Mouse (Mus musculus) midbrain, embryonic 11.5 days (tissue): ENCODE results near the gene Map3k5. TPM values are rescaled to one million over a fixed set of nuclear protein-coding genes. Genes with fewer than 3 reads are reported as not detected.
A peak's percentile ranks its signal among the peaks of the same experiment; 100 is the strongest.

Experiments
- ATAC-seq: fragments of 200-750 bp; cut with Nextera tagmentation; 2 replicates; pipeline ENCODE4 v1.8.0; 2017; ENCODE audit warnings: moderate TSS enrichment, moderate library complexity; ENCODE audit not compliant: low FRiP score
- DNase-seq: peaks from one replicate; pipeline ENCODE4 v3.0.0; 2015; ENCODE audit warnings: low spot score; ENCODE audit errors: missing footprints
- H3K27ac ChIP-seq: fragments of 300-500 bp; sonication (generic); 2 replicates; pipeline ENCODE4 v1.5.1; 2014; ENCODE audit warnings: low read depth, low read length
- H3K27me3 ChIP-seq: fragments of 300-500 bp; sonication (generic); 2 replicates; pipeline ENCODE4 v1.6.1; 2014; ENCODE audit warnings: mild to moderate bottlenecking, low read length, moderate library complexity, mixed read lengths; ENCODE audit not compliant: control insufficient read depth, insufficient read depth
- H3K36me3 ChIP-seq: fragments of 300-500 bp; sonication (generic); 2 replicates; pipeline ENCODE4 v1.6.1; 2014; ENCODE audit warnings: mild to moderate bottlenecking, low read length, moderate library complexity, mixed read lengths; ENCODE audit not compliant: control insufficient read depth, insufficient read depth
- H3K4me1 ChIP-seq: fragments of 300-500 bp; sonication (generic); 2 replicates; pipeline ENCODE4 v1.6.1; 2014; ENCODE audit warnings: low read length; ENCODE audit not compliant: control insufficient read depth, insufficient read depth
- H3K4me2 ChIP-seq: fragments of 300-500 bp; sonication (generic); 2 replicates; pipeline ENCODE4 v1.6.1; 2014; ENCODE audit warnings: mild to moderate bottlenecking, moderate library complexity
- H3K4me3 ChIP-seq: fragments of 300-500 bp; sonication (generic); 2 replicates; pipeline ENCODE4 v1.5.1; 2014; ENCODE audit warnings: low read depth, low read length
- H3K9ac ChIP-seq: fragments of 300-500 bp; sonication (generic); 2 replicates; pipeline ENCODE4 v1.6.1; 2014; ENCODE audit warnings: low read length
- H3K9me3 ChIP-seq: fragments of 300-500 bp; sonication (generic); 2 replicates; pipeline ENCODE4 v1.6.1; 2016; ENCODE audit warnings: low read length; ENCODE audit not compliant: control insufficient read depth
- WGBS: fragments of 180-500 bp; shearing (Covaris S2); extraction: QIAGEN DNeasy Blood & Tissue Kit; methylation state at CpG from one replicate; pipeline ENCODE4 v1.1.7; 2014; 5-methylcytosine and 5-hydroxymethylcytosine counted together
- polyA plus RNA-seq: library from polyadenylated mRNA; unstranded; fragments of >200 nt; fragmentation: Nextera tagmentation; extraction: Ambion mirVana; gene quantifications from 2 replicates; pipeline ENCODE4 v1.2.1, GENCODE M21; 2014

The Map3k5 gene
- polyA plus RNA-seq, 1 experiment from 2014 or later, result 0.51 TPM

DNA sequence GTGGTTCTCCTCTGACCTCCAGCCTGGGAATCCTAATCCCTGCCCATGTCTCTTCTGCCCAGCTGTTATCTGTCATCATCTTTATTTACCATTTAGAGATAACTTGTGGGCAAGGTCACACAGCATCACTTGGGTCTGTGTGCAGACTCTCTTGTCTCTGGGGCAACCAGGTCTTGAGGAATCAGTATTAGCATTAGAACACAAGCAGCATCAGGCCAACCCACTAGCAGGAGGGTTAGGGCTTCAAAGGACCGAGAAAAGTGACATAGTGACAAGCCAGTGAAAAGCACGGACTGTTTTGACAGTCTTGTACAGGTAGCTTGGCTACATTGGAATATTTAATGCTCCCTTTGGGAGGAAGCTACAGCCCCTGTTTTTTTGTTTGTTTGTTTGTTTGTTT, 153.6 kb downstream of the Map3k5 start:
- no peaks in the 10 kb centered on the region for H3K36me3 ChIP-seq

DNA sequence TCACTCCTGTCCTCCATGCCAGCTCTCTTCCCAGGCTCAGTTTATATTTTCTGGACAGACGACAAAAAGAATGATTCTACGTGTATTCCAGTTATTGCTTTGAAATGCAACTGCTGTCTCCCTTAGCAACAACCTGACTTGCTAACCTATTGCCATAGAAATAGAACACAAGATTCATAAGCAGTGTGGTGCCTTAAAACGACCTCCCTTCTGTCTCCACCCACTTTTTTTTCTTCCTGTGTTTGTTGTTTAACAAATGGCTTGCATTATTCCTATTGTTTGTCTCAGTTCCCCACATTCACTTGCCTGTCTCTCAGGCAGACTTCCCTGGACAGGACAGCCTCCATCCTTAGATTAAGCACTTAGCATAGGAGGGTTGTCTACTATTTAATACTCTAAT, 154.8 kb downstream of the Map3k5 start:
- Histone ChIP-seq H3K27me3 (no peaks in the 10 kb centered on the region), H3K27ac (no peak overlapping the region), H3K4me1 (no peaks in the 10 kb centered on the region), H3K36me3 (no peaks in the 10 kb centered on the region), H3K4me3 (no peak overlapping the region), H3K9me3 (no peaks in the 10 kb centered on the region), H3K9ac (no peak overlapping the region), H3K4me2 (no peak overlapping the region)
- DNase-seq, result no peak
- ATAC-seq, result no peak
- 65% methylated on average over 3 of the region's 3 CpGs for WGBS

More for the DNA sequence above, 153.6 kb downstream of the Map3k5 start:
- Histone ChIP-seq H3K27me3 (no peaks in the 10 kb centered on the region), H3K27ac (no peak overlapping the region), H3K4me2 (no peak overlapping the region), H3K4me1 (no peaks in the 10 kb centered on the region), H3K9ac (no peak overlapping the region), H3K4me3 (no peak overlapping the region), H3K9me3 (no peaks in the 10 kb centered on the region)
- WGBS, result 70% methylated on average over 2 of the region's 2 CpGs
- ATAC-seq, result no peak
- no peak for DNase-seq

DNA sequence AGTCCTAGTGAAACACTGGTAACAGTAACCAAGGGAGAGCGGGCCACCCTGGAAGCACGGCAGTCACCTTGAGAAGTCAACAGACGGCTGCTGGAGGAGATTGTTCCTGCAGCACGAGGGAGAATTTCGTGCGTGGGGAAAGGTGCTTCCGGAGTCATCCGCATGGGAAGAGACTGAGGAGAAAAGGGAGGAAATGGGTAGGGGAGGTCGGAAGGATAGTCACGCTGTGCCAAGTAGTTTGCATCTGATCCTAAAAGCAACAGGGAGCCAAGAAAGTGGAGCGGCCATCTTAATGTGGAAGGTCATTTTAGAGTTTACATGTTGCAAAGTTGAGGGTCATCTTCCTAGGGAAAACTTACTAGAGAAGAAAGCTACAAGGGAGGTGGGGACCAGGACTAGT, 155.9 kb downstream of the Map3k5 start:
- ATAC-seq (no peak), DNase-seq (no peak)
- Histone ChIP-seq H3K36me3 (no peaks in the 10 kb centered on the region), H3K9me3 (no peaks in the 10 kb centered on the region), H3K4me3 (no peak overlapping the region), H3K4me2 (no peak overlapping the region), H3K27me3 (no peaks in the 10 kb centered on the region), H3K27ac (no peak overlapping the region), H3K9ac (no peak overlapping the region), H3K4me1 (no peaks in the 10 kb centered on the region)
- WGBS, result 95% methylated on average over 11 of the region's 11 CpGs

DNA sequence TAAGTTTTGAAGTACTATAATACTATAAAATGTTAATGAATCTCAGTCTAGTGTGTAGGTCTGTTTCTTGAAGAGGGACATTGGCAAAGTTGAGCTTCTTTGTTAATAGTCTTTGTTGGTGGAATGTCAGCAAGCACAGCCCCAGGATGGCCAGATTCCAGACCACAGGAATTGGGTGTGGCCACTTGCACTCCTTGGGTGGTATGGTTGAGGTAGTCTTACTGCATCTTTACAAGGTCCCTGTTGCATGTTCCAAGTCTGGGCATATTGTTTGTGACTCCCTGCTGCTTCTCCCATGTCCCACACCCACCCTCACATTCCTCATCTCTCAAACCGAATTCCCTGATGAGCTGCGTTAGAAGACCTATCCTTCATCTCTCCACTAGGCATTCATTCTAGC, 157.1 kb downstream of the Map3k5 start:
- H3K4me2 ChIP-seq, result no peak overlapping the region
- H3K4me1 ChIP-seq, result no peaks in the 10 kb centered on the region
- DNase-seq (no peak), ATAC-seq (no peak)
- H3K27me3 ChIP-seq, result no peaks in the 10 kb centered on the region
- H3K36me3 ChIP-seq, result no peaks in the 10 kb centered on the region
- H3K27ac ChIP-seq, result no peak overlapping the region
- 96% methylated on average over 2 of the region's 2 CpGs for WGBS
- no peak overlapping the region for H3K9ac ChIP-seq
- H3K9me3 ChIP-seq, result no peaks in the 10 kb centered on the region
- H3K4me3 ChIP-seq, result no peak overlapping the region

DNA sequence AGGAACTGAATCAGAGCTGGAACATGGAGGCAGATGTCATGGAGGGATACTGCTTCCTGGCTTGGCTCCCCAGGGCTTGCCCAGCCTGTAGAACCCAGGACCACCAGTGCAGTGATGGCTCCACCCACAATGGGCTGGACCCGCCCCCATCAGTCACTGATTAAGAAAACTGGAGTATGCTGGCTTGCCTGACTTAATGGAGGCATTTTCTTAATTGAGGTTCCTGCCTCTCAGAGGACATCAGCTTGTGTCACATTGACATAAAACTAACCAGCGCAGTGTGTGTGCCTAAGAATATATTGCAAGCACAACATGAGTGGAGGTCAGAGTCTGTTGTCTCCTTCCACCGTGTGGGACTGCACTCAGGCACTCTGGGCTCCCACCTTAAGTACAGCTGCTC, 158.1 kb downstream of the Map3k5 start:
- ATAC-seq (no peak), DNase-seq (peak; percentile 72)
- Histone ChIP-seq H3K4me2 (no peak overlapping the region), H3K9ac (no peak overlapping the region), H3K4me3 (no peak overlapping the region), H3K36me3 (no peaks in the 10 kb centered on the region), H3K27ac (no peak overlapping the region), H3K4me1 (no peaks in the 10 kb centered on the region), H3K9me3 (no peaks in the 10 kb centered on the region), H3K27me3 (no peaks in the 10 kb centered on the region)
- 82% methylated on average over 3 of the region's 3 CpGs for WGBS

DNA sequence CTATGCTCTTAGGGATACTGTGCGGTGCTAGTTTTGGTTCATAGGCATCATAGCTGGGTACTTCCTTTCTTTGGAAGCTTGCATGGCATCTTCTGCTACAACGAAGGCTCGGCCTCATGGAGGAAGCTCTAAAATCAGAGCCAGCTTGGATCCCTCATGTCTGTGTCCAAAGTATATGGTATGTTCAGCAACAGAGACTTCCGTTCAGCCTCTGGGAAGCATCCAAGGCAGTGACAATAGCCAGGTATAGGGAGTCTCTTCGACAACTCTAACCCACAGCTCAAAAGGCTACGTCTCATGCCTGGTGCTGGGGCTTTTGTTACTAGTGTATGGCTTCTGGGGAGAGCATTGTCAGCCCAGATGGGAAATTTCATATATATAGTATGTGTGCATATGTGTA, 167.2 kb downstream of the Map3k5 start:
- Histone ChIP-seq H3K27me3 (no peaks in the 10 kb centered on the region), H3K9ac (no peak overlapping the region), H3K36me3 (no peaks in the 10 kb centered on the region), H3K4me3 (no peak overlapping the region), H3K9me3 (no peaks in the 10 kb centered on the region), H3K4me2 (no peak overlapping the region), H3K4me1 (no peaks in the 10 kb centered on the region), H3K27ac (no peak overlapping the region)
- 94% methylated on average over 6 of the region's 6 CpGs for WGBS
- ATAC-seq (no peak), DNase-seq (peak; percentile 51)

DNA sequence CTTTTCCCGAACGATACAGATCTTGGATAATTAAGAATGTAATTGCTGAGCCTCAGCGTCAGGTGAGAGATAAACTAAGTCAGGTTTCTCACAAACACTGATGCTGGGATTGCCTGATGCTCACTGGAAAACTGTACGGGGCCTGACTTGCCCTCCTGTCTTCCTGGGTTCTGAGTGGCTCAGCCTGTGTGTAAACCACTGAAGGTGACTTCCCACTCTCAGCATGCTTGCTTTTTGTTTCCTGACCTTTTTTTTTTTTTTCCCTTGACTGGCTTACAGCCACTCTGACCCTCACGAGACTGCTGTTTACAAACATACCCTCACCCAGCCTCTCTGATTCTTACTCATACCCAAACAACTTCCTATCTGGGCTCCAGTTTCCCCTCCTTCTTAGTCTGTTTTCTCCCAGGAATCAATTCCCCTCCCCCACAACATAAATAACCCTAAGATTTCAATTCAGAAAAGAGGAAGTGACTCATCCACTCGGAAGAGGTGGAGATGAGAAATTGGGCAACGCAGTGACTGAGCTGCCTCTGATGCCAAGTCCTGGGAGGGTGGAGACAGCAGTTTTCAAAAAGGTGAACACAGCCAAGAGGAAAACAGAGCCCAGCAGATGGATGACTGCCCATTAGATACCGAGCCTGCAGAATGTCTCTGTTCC, 170.1 kb downstream of the Map3k5 start:
- 83% methylated on average over 8 of the region's 8 CpGs for WGBS
- peak; percentile 6 for DNase-seq

DNA sequence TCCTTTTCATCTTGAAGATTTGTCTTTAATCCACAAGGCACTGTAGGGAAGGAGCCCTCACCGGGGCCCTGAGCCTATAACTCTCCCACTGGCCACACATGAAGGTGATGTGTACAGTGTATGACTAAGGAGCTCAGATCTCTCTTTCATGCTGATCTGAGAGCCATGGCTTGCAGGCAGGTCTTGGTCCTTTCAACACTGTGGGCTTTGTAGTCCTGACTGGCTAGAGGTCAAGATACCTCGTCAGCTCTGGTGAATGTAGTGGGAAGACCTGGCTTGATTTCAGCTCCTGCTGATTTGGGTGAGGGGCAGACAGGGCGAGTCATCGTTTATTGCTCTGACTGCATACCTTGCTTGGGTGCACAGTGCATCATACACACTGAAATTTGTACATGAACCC, 171.3 kb downstream of the Map3k5 start:
- no peaks in the 10 kb centered on the region for H3K4me1 ChIP-seq
- H3K27me3 ChIP-seq, result no peaks in the 10 kb centered on the region
- no peak for ATAC-seq
- peak; percentile 8 for DNase-seq
- no peak overlapping the region for H3K4me3 ChIP-seq
- H3K9me3 ChIP-seq, result no peaks in the 10 kb centered on the region
- no peaks in the 10 kb centered on the region for H3K36me3 ChIP-seq
- H3K27ac ChIP-seq, result no peak overlapping the region
- WGBS, result 88% methylated on average over 4 of the region's 4 CpGs
- no peak overlapping the region for H3K9ac ChIP-seq
- no peak overlapping the region for H3K4me2 ChIP-seq

More for the DNA sequence above, 170.1 kb downstream of the Map3k5 start:
- Histone ChIP-seq H3K4me3 (no peak overlapping the region), H3K4me2 (no peak overlapping the region), H3K9ac (no peak overlapping the region), H3K27me3 (no peaks in the 10 kb centered on the region), H3K9me3 (no peaks in the 10 kb centered on the region), H3K4me1 (no peaks in the 10 kb centered on the region), H3K36me3 (no peaks in the 10 kb centered on the region), H3K27ac (no peak overlapping the region)
- ATAC-seq, result no peak

DNA sequence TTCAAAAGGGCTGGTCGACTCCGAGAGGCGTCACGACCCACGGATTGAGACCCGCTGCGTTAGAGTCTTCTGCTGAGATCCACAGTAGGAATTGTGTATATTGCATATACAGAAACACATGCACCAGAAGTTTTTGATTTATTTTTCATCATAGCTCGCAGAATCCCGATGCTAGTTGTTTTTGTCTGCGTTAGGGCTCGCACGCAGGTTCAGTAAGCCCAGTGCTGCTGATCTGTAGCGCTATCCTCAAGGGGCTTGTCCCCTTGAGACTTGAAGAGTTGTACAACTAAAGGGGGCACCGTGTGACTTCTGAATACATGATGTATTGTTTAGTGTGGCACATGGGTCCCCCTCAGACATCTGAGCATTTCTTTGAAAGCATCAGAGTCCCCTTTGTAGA, 172.8 kb downstream of the Map3k5 start:
- Histone ChIP-seq H3K27me3 (no peaks in the 10 kb centered on the region), H3K9me3 (no peaks in the 10 kb centered on the region), H3K9ac (no peak overlapping the region), H3K4me3 (no peak overlapping the region), H3K27ac (no peak overlapping the region), H3K4me1 (no peaks in the 10 kb centered on the region), H3K36me3 (no peaks in the 10 kb centered on the region), H3K4me2 (no peak overlapping the region)
- DNase-seq, result peak; percentile 54
- 93% methylated on average over 14 of the region's 14 CpGs for whole genome bisulfite sequencing
- no peak for ATAC-seq
